Mouse (Mus musculus) v-Abl transformed pro-B cells (cell line): Measurements from ENCODE around the gene Zc3hav1l.

Experiments
- in situ Hi-C, 2 experiments: fragments of 400-800 bp; cut with MboI; formaldehyde crosslinking; loops; one replicate each; pipeline ENCODE4 v1.15.1; 2025; ENCODE audit not compliant: unreplicated experiment in 2 of 2

Gene Zc3hav1l

GRCm38 (mm10) chr6:38292871-38293646 is 6.0 kb downstream of the Zc3hav1l start:
- in situ Hi-C loops, result no loop called here

DNA sequence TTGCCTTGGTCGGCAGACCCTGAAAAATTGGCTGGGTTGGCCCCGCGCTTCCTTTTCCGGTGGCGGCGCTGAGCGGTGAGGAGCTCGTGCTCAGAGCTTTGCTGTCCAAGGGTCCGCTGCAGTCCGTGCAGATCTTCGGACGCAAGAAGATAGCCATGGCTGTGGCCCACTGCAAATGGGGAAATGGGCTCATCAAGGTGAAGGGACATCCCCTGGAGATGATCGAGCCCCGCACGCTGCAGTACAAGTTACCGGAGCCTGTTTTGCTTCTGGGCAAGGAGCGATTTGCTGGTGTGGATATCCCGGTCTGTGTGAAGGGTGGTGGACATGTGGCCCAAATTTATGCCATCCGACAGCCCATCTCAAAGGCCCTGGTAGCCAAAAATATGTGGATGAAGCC is 14.6 kb downstream of the Zc3hav1l start:
- in situ Hi-C loops, result no loop called here

DNA sequence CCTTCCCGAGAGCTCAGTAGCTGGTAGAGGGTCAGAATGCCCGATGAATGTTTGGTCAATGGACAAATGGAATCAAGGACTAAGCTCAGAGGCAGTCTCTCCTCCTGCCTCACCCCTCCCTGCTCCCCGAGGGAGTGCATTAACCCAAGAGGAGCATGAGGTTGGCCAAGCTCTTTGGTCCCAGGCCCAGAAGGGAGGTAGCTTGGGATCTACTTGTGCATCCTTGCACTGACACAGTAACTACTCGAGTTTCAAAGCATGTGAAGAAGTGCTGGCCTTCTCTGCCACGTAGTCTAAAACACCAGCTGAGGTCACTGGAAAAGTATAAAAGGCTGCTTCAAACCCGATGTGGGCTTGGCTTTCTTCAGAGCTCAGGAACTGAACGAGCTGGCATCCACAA is 34.6 kb downstream of the Zc3hav1l start:
- in situ Hi-C loops, result no loop called here

DNA sequence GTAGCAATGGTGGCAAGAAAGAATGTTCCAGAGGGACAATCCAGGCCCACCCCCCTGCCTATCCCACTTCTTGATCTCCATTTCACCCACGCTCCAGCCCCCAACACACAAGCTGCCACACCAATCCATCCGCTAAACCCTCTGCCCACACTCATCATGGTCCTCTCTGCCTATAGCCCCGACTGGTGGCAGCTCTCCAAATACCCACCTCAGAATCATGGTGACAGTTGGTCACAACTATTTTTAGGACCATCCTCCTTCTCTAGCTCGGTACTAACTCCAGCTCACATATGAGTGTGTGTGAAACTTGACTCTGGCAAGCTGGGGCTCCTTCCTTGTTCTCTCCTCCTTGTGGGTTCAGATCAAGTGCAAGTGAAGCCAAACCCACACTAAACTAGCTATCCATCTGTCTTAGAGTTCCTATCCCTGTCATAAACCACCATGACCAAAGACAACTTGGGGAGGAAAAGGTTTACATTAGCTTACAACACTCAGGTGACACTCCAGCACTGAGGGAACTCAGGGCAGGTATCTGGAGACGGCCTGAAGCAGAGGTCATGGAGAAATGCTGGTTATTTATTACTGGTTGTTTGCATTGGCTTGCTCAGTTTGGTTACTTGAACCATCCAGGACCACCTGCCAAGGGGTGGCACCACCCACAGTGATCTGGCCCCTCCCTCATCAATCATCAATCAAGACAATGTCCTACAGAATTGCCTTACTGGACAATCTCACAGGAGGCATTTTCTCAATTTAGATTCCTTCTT is 35.5 kb downstream of the Zc3hav1l start:
- in situ Hi-C loops, result no loop called here

GRCm38 (mm10) chr6:38261877-38262276 is 37.2 kb downstream of the Zc3hav1l start:
- in situ Hi-C loops, result no loop called here

DNA sequence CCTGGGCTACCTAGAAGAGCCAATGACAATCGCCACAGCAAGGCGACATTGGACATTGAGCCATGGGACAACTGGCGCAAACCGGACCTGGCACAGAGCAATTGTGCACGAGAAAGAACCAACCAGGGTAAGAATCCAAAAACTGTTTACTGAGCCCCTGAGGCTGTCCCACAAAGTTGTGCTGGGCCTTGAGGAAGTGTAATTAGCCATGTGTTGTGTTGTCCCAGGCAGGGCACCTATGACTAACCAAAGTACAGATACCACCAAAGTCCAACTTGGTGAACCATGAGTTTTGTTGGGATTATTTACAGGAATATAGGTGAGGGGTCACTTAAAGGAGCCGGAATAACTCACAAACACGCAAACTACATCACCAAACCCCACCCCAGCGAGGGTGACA is 41.6 kb downstream of the Zc3hav1l start:
- in situ Hi-C loops, result no loop called here

- in situ Hi-C loops, result no loop called here
Observed at GRCm38 (mm10) chr6:38256793-38257192, 42.3 kb downstream of the Zc3hav1l start.

DNA sequence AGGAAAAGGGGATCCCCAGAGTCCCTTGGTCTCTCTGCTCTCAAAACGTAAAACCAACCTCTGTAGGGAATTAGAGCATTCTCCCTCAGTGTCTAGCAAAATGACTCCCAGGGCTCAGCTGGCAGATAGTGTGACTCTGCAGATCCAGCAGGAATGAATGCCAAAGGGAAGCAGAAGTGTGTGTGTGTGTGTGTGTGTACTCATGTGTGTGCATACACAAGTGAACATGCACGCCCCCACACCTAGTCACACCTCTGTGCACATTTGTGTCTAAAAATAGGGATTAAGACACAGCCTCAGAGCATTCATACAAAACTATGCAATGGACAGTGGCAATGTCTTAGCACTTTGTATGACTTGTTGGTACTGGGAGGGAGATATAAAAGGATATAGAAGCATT is 43.3 kb downstream of the Zc3hav1l start:
- in situ Hi-C loops, result no loop called here

- in situ Hi-C loops, result loop anchor here in 1 of 2 experiments (5.0 kb wide), 1 partner anchor 92 kb away; no protein-coding TSS in a partner anchor
Observed at GRCm38 (mm10) chr6:38253736-38254641, 45.1 kb downstream of the Zc3hav1l start, which contains the start of gene D630045J12Rik. Gene D630045J12Rik (minus strand): TSS chr6:38254009.

- in situ Hi-C loops, result loop anchor here in 1 of 2 experiments (5.0 kb wide), 1 partner anchor 91 kb away; no protein-coding TSS in a partner anchor
Observed at GRCm38 (mm10) chr6:38252766-38253735, 46.0 kb downstream of the Zc3hav1l start.

DNA sequence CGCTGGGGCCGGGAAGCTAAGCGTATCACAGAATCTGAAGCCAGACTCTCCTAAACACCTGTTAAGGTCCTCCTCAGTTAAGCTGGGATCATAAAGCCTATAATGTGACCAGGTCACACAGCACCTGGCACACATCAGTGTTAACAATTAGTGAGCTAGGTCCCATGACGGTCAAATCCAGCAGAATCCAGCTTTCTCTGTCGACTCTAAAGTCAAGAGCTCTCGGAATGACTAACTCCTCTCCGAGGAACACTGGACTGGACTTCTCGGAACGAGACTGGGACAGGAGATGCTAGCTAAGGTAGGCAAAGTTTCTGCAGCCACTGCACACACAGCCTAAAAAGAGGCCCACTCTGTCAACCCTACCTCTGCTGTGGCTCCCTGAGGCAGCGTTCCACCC is 46.9 kb downstream of the Zc3hav1l start:
- in situ Hi-C loops, result loop anchor here in 1 of 2 experiments (5.0 kb wide), 1 partner anchor 90 kb away; no protein-coding TSS in a partner anchor

- in situ Hi-C loops, result loop anchor here in 1 of 2 experiments (5.0 kb wide), 1 partner anchor 89 kb away; no protein-coding TSS in a partner anchor
Observed at GRCm38 (mm10) chr6:38251464-38251863, 47.6 kb downstream of the Zc3hav1l start.

DNA sequence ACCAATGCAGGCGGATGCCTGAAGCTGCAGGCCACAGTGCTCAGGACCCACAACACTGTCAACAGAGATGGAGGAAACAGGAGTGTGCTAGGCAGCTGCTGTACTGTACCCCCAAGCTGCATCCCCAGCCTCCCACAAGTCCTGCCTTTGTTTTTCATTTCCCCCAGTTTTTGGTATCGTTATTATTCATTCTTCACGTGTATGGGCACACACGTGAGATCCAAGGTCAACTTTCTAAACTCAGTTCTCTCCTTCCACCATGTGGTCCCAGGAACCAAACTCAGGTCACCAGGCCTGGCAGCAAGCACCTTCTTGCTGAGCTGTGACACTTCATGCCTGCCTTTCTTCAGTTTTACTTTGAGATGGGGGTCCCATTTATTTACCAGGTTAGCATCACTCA is 51.7 kb downstream of the Zc3hav1l start:
- in situ Hi-C loops, result loop anchor here in 1 of 2 experiments (5.0 kb wide), 1 partner anchor 80 kb away; no protein-coding TSS in a partner anchor

DNA sequence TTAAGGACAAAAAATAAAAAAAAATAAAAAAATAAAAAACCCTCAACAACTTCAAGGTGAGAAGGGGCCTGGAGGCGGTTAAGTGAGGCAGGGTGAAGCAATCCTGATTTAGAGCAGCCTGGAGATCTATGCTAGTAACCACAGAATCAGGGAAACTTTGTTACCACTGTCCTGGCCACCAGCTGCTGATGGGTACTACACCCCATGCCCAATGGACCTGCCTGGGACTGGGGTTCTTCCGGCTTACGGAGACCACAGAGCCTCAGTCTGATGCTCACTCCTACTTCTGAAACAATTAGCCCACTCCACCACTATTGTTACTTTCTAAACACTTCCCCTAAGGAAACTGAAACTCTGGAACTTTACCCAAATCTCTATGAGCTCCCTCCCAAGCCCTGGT is 54.3 kb downstream of the Zc3hav1l start:
- in situ Hi-C loops, result loop anchor here in 1 of 2 experiments (5.0 kb wide), 1 partner anchor 78 kb away; no protein-coding TSS in a partner anchor

GRCm38 (mm10) chr6:38244167-38244566 is 54.9 kb downstream of the Zc3hav1l start:
- in situ Hi-C loops, result no loop called here

DNA sequence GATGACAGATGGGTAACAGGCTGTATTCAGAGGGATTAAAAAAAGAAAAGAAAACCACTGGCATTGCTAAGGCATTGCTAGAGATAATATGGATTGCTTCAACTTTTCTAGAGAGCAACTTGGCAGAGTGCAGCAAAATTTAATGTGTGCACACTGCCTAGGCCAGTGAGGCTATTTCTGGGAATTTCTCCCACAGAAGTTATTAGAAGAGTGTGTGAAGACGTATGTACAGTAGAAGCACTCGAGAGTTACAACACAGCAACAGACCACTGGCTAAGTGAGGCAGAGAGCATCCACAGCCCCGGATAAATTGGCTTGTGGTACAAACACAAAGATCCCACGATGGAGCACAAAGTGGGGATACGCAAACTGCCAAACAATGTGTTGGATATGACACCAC is 56.2 kb downstream of the Zc3hav1l start:
- in situ Hi-C loops, result no loop called here

GRCm38 (mm10) chr6:38242295-38242830 is 56.7 kb downstream of the Zc3hav1l start:
- in situ Hi-C loops, result no loop called here

GRCm38 (mm10) chr6:38241508-38241907 is 57.6 kb downstream of the Zc3hav1l start:
- in situ Hi-C loops, result no loop called here

DNA sequence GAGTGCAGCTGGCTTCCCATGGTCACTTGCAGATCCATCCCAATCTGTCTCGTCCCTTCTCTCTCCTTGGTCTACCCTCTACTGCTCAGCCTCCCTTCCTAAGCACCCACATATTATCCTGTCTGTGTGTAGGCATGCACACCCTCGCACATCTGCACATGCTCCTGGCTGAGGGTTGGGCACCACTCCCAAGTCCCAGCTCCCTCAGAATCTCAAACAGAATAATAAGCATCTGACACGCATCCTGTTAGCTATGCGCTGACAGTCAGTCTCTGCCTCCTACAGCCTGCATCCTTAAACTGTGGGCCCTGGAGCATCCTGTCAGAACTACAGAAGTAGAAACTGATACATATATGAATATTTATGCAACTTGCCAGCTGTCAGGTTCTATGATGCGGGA is 58.4 kb downstream of the Zc3hav1l start:
- in situ Hi-C loops, result no loop called here
